Mouse (Mus musculus): ENCODE measurements around the gene Sptbn4.

- TF ChIP-seq CTCF (conservative IDR thresholded peaks at IDR 0.05; ENCODE audit: insufficient read depth, insufficient read length, low read depth, low read length), result no peak
- no peak for TF ChIP-seq POLR2A (IDR thresholded peaks at IDR 0.05; ENCODE audit: low read depth, low read length)
Observed at GRCm38 (mm10) chr7:27455273-27455672, 7.8 kb upstream of the Sptbn4 start.
